In the genomic region with DNA sequence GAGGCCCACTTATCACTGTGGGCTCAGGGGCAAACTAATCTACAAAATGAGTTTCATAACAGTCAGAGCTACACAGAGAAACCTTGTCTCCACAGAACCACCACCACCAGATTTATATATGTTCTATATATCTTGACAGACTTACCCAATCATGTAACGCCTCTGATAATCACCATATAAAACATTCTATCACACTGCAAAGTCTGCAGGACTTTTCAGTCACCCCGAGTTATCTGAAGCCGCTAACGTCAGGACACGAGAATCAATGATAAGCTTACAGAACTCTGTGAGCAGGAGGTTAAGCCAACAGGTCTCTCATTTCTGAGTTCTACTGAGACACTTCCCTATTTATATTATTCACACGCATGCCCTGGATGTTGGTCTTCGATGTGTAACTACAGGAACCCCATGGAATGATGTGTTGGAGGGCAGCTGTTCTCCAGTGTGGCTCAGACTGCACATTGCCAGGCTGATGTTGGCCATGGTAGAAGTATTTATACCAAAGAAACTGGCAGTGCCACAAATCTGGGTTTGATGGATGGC, we compare ENCODE assay signal across 27 mouse cellular contexts. TPM values are rescaled to one million over a fixed set of nuclear protein-coding genes. Genes with fewer than 3 reads are reported as not detected.
DNase-seq lines count a peak whose midpoint lies in the region; ATAC-seq lines count a peak whose summit lies in the region.
"Had no signal": no experiment of that assay in that cellular context is flagged by ENCODE, and none has a peak within 500 bp of the region (broad histone marks: within the 10 kb centered on the region; RNA-seq: fewer than 3 reads in every experiment).

No protein-coding gene starts in this region.

- H3K4me2 ChIP-seq in heart, embryonic 12.5 days: no peak overlapping the region
- H3K4me2 ChIP-seq in liver, embryonic 13.5 days: no peak overlapping the region
- H3K4me2 ChIP-seq in liver, embryonic 11.5 days: no peak overlapping the region
- no peak overlapping the region for H3K4me2 ChIP-seq in lung, embryonic 16.5 days (ENCODE audit: low read depth, low read length)
- H3K4me2 ChIP-seq: embryonic facial prominence, embryonic 12.5 days; forebrain, embryonic 13.5 days; forebrain, embryonic 15.5 days had no signal

- peaks cover 13% of the 10 kb centered on the region; the same call in 1 of the 2 replicates for H3K27me3 ChIP-seq in heart, embryonic 12.5 days (replicated peaks)
- peaks cover under 1% of the 10 kb centered on the region; the same call in 1 of the 2 replicates for H3K27me3 ChIP-seq in liver, embryonic 13.5 days
- no peaks in the 10 kb centered on the region; the same call in 1 of the 2 replicates for H3K27me3 ChIP-seq in liver, embryonic 11.5 days (replicated peaks; ENCODE audit: control insufficient read depth, insufficient read depth, low read length)
- no peaks in the 10 kb centered on the region for H3K27me3 ChIP-seq in lung, embryonic 16.5 days (ENCODE audit: control insufficient read depth, insufficient read depth, low read depth, low read length)
- H3K27me3 ChIP-seq: forebrain, embryonic 13.5 days; forebrain, embryonic 15.5 days had no signal

- H3K9ac ChIP-seq in heart, embryonic 12.5 days: no peak overlapping the region
- H3K9ac ChIP-seq in liver, embryonic 13.5 days: no peak overlapping the region
- no peak overlapping the region for H3K9ac ChIP-seq in liver, embryonic 11.5 days (ENCODE audit: low read depth, low read length)
- no peak overlapping the region for H3K9ac ChIP-seq in lung, embryonic 16.5 days (ENCODE audit: low read length)
- H3K9ac ChIP-seq: embryonic facial prominence, embryonic 12.5 days; forebrain, embryonic 13.5 days; forebrain, embryonic 15.5 days had no signal

- no peak for DNase-seq in heart, postnatal 4 days
- no peak for DNase-seq in liver, embryonic 13.5 days
- no peak for DNase-seq in liver, embryonic 11.5 days (ENCODE audit: low spot score)
- DNase-seq in lung, postnatal 4 days: no peak
- DNase-seq in cerebellum, postnatal 14 days: no peak
- DNase-seq: adrenal gland, adult 2 months; adrenal gland, postnatal 10 days; adrenal gland, postnatal 25 days; B cell, adult 2 months; cerebellum, adult 11 months; cerebellum, adult 18-20 months; cerebellum, adult 8-10 months; cerebellum, adult 9-11 months; cerebellum, postnatal 25 days had no signal

- H3K4me1 ChIP-seq in heart, embryonic 12.5 days (replicated peaks): peaks cover 8% of the 10 kb centered on the region
- H3K4me1 ChIP-seq in liver, embryonic 13.5 days (replicated peaks): peaks cover 10% of the 10 kb centered on the region
- 0 out of 2 replicates have a peak, but pooled peaks cover 5% of the 10 kb centered on the region for H3K4me1 ChIP-seq in liver, embryonic 11.5 days (replicated peaks; ENCODE audit: control insufficient read depth, insufficient read depth, low read length)
- no peaks in the 10 kb centered on the region for H3K4me1 ChIP-seq in lung, embryonic 16.5 days (replicated peaks; ENCODE audit: control insufficient read depth, insufficient read depth, low read length)
- H3K4me1 ChIP-seq: forebrain, embryonic 13.5 days; forebrain, embryonic 15.5 days had no signal

- H3K4me3 ChIP-seq in heart, embryonic 12.5 days: no peak overlapping the region
- H3K4me3 ChIP-seq in liver, embryonic 13.5 days (replicated peaks): no peak overlapping the region
- no peak overlapping the region for H3K4me3 ChIP-seq in liver, embryonic 11.5 days (ENCODE audit: low read depth, low read length)
- H3K4me3 ChIP-seq in lung, embryonic 16.5 days (ENCODE audit: low read length): no peak overlapping the region
- H3K4me3 ChIP-seq: embryonic facial prominence, embryonic 10.5 days; embryonic facial prominence, embryonic 12.5 days; forebrain, embryonic 13.5 days; forebrain, embryonic 15.5 days had no signal

- H3K27ac ChIP-seq in heart, embryonic 12.5 days (ENCODE audit: poor library complexity, severe bottlenecking): peak overlapping the region; percentile 15; the same call in 1 of the 2 replicates
- no peak overlapping the region for H3K27ac ChIP-seq in liver, embryonic 13.5 days
- no peak overlapping the region for H3K27ac ChIP-seq in liver, embryonic 11.5 days (ENCODE audit: low read depth, low read length)
- H3K27ac ChIP-seq in lung, embryonic 16.5 days (ENCODE audit: low read length): no peak overlapping the region
- H3K27ac ChIP-seq: embryonic facial prominence, embryonic 10.5 days; embryonic facial prominence, embryonic 12.5 days; forebrain, embryonic 13.5 days; forebrain, embryonic 15.5 days had no signal

- H3K9me3 ChIP-seq in heart, embryonic 12.5 days (replicated peaks): no peaks in the 10 kb centered on the region
- no peaks in the 10 kb centered on the region for H3K9me3 ChIP-seq in liver, embryonic 13.5 days (replicated peaks)
- no peaks in the 10 kb centered on the region for H3K9me3 ChIP-seq in liver, embryonic 11.5 days (ENCODE audit: control insufficient read depth, low read length)
- no peaks in the 10 kb centered on the region for H3K9me3 ChIP-seq in lung, embryonic 16.5 days (ENCODE audit: control insufficient read depth, low read length)
- H3K9me3 ChIP-seq: embryonic facial prominence, embryonic 10.5 days; embryonic facial prominence, embryonic 12.5 days; forebrain, embryonic 13.5 days; forebrain, embryonic 15.5 days had no signal

- no peaks in the 10 kb centered on the region for H3K36me3 ChIP-seq in heart, embryonic 12.5 days
- no peaks in the 10 kb centered on the region for H3K36me3 ChIP-seq in liver, embryonic 13.5 days
- no peaks in the 10 kb centered on the region for H3K36me3 ChIP-seq in liver, embryonic 11.5 days (ENCODE audit: control insufficient read depth, insufficient read depth, low read length)
- no peaks in the 10 kb centered on the region for H3K36me3 ChIP-seq in lung, embryonic 16.5 days (ENCODE audit: control insufficient read depth, insufficient read depth, low read length)
- H3K36me3 ChIP-seq: embryonic facial prominence, embryonic 10.5 days; embryonic facial prominence, embryonic 12.5 days; forebrain, embryonic 15.5 days; G1E had no signal

- no peak for ATAC-seq in heart, embryonic 12.5 days (ENCODE audit: insufficient number of reproducible peaks, low FRiP score)
- 0 out of 2 replicates have a peak, but pooled peaks have one; percentile 29 for ATAC-seq in liver, embryonic 13.5 days (ENCODE audit: low read depth)
- ATAC-seq in liver, embryonic 11.5 days (replicated peaks; ENCODE audit: low FRiP score): no peak
- ATAC-seq in lung, embryonic 16.5 days (ENCODE audit: low read depth): peak; percentile 45; the same call in 1 of the 2 replicates
- ATAC-seq in megakaryocyte-erythroid progenitor cell, adult 5-6 weeks (replicated peaks; ENCODE audit: low FRiP score, low TSS enrichment, poor library complexity, severe bottlenecking): peak; percentile 71
- ATAC-seq: CD4-positive, CD25-positive, alpha-beta regulatory T cell, adult 4 months; forebrain, embryonic 13.5 days; forebrain, embryonic 15.5 days had no signal

- WGBS in heart, embryonic 12.5 days: 44% methylated on average over 7 of the region's 7 CpGs
- 36% methylated on average over 7 of the region's 7 CpGs for WGBS in liver, embryonic 13.5 days (ENCODE audit: insufficient replicate concordance)
- WGBS in liver, embryonic 11.5 days: 59% methylated on average over 7 of the region's 7 CpGs
- whole genome bisulfite sequencing in lung, embryonic 16.5 days: 41% methylated on average over 7 of the region's 7 CpGs

RNA-seq across cellular contexts. Expression of gene Gm572, which starts 50.4 kb away (rescaled TPM):
- 0.11 and 0.18 TPM in 2 replicates for polyA plus RNA-seq in heart, embryonic 12.5 days (2016; fragmentation: Nextera tagmentation; extraction: Ambion mirVana)
- 1 to 10 TPM; 4.1 to 4.9 TPM for total RNA-seq in heart, postnatal 4 days (2021)
- polyA plus RNA-seq in liver, embryonic 13.5 days (2015; fragmentation: Nextera tagmentation; extraction: Ambion mirVana): not detected in 2 replicates
- polyA plus RNA-seq in liver, embryonic 11.5 days (2014; fragmentation: Nextera tagmentation; extraction: Ambion mirVana): not detected in 2 replicates
- not detected in 2 replicates for polyA plus RNA-seq in lung, embryonic 16.5 days (2015; fragmentation: Nextera tagmentation; extraction: Ambion mirVana)
- not detected in 2 replicates for total RNA-seq in megakaryocyte-erythroid progenitor cell, adult 5-6 weeks (2014; fragmentation: Nextera tagmentation)
- total RNA-seq in megakaryocyte-erythroid progenitor cell, adult 5-6 weeks (2017): not detected in 2 replicates
- total RNA-seq: adrenal gland, adult 2 months; adrenal gland, postnatal 25 days; CH12.LX; G1E had no signal
- polyA plus RNA-seq: brain, embryonic 14.5 days; CD4-positive, CD25-positive, alpha-beta regulatory T cell, adult 4 months; cortical plate, adult 2 months; embryonic facial prominence, embryonic 10.5 days; embryonic facial prominence, embryonic 12.5 days; forebrain, embryonic 11.5 days; forebrain, embryonic 13.5 days; forebrain, embryonic 15.5 days; G1E had no signal

Comparison
In these comparisons a context has a peak if more than half of its experiments do, and no peak if none do; other contexts are left out.
1. ATAC-seq: peak in liver, embryonic 13.5 days (single experiment), lung, embryonic 16.5 days (single experiment) and megakaryocyte-erythroid progenitor cell, adult 5-6 weeks (single experiment); none in heart, embryonic 12.5 days (single experiment) and liver, embryonic 11.5 days (single experiment).